Mouse (Mus musculus): Measurements from ENCODE around the gene Pank4.
A peak's percentile ranks its signal among the peaks of the same experiment; 100 is the strongest.

The Pank4 gene

DNA sequence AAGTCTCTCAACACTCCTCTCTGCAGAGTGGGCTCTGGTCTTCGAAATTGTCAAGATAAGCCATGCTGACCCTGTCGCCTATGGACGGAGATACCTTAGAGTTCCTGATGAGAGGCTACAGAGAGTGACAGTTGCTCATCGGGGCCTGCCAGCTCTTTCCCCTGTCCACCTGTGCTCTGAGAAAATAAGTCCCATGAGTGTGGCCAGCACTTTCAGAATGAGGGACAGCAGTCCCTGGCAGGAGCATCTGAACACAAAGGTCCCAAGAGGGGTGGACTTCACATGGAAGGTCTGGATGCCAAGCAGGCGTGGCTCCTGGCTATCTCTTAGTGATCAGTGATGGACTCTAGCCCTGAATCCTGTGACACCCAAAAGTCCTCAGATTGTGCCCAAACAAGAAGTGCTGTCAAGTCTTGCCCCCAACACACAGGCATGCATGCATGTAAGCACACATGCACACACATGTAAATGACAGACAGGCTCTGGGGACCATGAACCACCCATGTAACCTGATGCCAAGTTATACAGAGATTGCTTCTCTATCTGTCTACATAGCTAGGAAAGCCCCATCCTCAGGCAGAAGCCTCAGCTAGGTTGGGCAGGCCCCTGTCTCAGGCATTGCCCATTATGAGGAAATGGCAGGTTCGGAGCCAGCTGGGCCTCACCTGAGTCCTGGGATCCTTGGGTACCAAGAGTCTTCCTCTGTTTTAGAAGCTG is 20.4 kb upstream of the Pank4 start:
- no peak for DNase-seq (ENCODE audit: low read depth)

- DNase-seq (ENCODE audit: low read depth) = peak; percentile 70
Observed at GRCm38 (mm10) chr4:154944121-154944590, 19.8 kb upstream of the Pank4 start.

- DNase-seq (ENCODE audit: low read depth) = no peak
Observed at GRCm38 (mm10) chr4:154946319-154946718, 17.6 kb upstream of the Pank4 start.

DNA sequence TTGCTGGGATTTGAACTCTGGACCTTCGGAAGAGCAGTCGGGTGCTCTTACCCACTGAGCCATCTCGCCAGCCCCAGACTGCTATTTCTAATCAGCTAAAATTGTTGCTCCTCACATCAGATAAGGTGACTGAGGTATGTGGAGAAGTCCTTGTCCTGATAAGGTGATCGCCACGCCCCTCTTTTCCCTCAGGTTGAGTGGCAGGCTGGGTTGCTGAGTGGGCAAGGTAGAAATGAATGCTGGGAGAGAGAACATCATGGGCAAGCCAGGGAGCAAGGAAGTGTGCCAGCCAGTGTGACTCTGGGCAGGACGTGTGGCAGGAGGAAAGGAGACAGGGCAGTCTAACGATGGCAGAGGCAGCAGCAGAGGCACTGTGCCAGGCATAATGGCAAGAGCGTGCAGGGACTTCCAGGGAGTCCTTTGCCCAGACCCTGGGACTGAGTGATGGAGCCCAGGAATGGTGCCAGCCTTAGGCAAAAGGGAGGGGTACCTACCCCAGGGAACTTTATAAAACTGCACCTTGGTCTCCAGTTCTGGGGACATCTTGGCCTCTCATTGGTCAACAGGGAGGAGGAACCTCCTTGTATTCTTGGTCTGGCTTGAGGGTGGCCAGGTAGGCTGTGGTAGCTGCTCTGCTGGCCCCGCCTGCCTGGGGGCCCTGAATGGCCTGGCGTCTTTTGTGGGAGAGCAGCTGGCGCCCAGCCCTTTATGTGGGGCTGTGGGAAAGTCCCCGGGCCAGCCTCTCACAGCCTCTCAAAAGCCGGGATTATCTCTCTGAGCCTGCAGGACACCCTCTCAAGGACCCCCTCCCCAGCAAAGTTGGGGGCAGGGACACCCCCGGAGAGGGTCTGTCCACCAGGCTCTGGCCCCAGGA is 15.6 kb upstream of the Pank4 start:
- DNase-seq (ENCODE audit: low read depth) = no peak

DNA sequence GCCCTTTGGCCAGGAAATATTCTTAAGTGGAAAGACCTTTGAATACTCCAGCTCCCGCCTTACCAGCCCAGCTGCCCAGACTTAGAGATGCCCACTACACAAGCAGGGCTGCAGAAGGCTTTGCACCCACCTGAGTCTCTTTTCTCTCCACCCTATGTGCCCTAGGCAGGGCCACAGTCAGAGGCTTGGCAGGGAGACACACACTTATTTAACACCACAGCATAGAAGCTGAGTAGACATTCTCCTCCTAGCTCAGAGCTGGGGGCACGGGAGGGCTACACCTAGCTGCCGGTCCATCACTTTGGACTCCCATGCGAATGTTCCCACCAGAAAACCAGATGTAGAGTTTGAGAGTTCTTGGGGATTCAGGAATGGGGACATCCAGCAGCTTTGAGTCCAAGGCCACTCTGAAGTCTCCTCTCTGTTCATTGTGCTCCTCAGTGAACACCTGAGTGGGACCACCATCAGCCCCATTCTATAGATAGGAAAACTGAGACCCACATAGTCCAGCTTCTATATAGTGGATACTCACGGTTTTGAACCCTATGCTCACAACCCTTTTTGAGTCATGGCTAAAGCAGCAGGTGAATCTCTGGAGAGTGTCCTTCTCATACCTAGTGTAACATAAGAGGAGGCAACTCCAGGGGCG is 14.9 kb upstream of the Pank4 start:
- no peak for DNase-seq (ENCODE audit: low read depth)

- no peak for DNase-seq (ENCODE audit: low read depth)
Observed at GRCm38 (mm10) chr4:154949589-154949982, 14.3 kb upstream of the Pank4 start.

GRCm38 (mm10) chr4:154952461-154953241 is 11.3 kb upstream of the Pank4 start:
- no peak for DNase-seq (ENCODE audit: low read depth)

DNA sequence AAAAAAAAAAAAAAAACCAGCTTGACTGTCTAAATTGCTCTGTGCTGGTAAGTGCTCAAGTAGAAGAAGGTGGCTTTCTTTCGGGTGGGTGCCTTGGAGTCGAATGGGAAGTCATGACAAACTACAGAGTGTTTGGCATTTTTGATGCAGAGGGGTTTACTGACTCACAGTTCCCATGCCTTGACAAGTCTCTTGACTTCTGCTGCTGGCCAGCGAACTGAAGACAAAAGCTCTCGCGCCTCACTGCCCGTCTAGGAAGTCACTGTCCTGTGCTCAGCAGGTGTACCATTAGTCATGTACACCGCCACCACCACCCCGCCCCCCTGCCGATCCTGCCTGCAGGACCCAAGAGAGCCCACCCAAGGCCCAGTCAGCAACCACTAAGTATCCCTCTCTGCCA is 7.3 kb upstream of the Pank4 start:
- no peak for DNase-seq (ENCODE audit: low read depth)

DNA sequence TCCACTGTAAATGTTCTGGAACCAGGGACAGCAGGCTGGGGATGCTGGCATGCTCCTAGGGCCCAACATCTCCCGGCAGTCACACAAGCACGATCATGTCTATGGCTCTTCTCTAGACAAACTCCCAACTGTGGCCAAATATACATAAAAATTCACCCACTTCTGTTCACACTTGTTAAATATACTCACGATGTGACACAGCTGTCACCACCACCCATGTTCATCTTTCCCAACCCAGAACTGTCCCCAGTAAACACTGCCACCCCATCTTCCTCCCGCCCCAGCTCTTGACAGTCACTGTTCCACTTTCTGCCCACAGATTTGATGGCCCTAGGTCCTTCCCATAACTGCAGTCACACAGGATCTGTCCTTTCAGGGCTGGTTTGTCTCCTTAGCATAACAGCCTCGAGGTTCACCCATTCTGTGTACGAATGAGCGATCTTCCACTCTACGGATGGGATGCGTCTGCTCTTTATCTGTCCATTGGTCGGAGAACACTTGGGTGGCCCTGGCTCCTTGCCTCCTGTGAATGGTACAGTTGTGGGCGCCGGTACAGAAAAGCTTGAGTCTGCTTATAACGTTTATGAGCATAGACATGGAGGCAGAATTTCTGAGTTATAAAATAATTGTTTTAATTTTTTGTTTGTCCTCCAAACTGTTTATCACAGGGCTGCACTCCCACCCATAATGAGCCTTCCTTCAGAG is 6.5 kb upstream of the Pank4 start:
- no peak for DNase-seq (ENCODE audit: low read depth)

- DNase-seq (ENCODE audit: low read depth) = no peak
Observed at GRCm38 (mm10) chr4:154958171-154958570, 5.8 kb upstream of the Pank4 start.

DNA sequence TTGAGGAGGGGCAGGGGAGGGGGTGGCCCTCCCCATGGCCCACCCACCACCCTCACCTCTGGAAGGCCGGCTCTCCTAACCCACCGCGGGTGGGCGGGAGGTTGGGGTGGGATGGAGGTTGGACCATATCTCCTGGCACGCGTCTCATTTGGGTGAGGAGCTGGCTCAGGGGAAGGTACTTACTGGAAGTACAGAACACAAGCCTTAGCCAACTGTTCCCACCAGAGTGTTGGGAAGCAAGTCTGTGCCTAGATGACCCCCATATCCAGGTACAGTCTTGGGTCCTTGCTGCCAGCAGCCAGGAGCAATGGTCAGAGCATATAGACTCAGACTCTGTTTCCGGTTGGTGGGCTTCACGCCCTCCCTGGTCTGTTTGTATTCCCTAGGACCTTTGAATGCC is 5.3 kb upstream of the Pank4 start:
- DNase-seq (ENCODE audit: low read depth) = no peak

DNA sequence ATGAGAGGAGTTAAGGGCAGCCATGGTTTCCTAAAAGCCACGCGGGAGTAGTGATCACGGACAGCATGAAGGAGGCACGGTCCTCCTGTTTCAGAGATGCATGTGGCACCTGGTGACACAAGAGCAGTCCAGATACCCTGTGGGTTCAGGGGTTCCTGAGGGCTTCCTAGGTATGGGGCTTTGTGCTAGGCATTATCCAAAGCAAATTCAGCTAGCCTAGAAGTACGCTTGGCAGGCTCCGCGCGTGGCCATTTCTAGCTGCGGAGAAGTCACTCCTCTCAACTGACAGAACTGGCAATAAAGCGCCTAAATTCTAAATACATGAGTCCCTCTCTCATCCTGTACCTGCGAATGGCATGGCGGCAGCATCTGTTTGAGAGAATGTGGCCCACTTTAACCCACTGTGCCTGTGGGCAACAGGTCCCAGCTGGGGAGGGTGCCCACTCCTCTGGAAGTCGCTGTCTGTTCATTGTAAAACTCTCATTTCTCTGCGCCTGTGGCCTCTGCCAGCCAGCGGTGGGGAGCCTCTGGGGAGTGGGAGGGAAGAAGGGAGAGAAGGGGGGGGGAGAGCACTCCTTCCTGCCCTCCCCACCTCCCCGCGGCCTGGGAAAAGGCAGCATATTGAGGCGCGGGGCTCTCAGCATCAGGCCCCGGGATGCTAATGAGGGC is 3.8 kb upstream of the Pank4 start:
- no peak for DNase-seq (ENCODE audit: low read depth)

DNA sequence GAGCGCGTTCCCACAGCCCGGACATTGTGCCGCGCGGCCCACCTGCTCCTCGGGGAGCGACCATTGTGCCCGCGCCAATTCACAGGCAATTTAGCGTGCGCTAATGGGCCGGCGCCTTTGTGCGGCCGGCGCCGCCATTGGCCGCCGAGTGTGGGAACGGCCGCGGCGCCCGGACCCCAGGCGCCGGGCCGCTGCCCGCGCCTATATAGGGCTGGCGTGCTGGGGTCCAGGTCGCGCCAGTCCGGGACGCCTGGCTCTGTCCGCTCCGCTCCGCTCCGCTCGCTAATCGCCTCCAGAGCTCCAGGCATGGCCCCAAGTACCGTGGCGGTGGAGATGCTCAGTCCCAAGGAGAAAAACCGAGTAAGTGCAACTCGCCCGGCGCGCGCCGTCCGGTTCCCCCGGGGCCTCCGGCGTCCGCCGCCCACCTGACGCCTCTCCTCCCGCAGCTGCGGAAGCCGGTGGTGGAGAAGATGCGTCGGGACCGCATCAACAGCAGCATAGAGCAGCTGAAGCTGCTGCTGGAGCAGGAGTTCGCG is 3.2 kb upstream of the Pank4 start, which contains the start of gene Hes5:
Gene Hes5 (plus strand): TSS at position 234 of the 536 bp plus-strand sequence.
- no peak for DNase-seq (ENCODE audit: low read depth)

DNA sequence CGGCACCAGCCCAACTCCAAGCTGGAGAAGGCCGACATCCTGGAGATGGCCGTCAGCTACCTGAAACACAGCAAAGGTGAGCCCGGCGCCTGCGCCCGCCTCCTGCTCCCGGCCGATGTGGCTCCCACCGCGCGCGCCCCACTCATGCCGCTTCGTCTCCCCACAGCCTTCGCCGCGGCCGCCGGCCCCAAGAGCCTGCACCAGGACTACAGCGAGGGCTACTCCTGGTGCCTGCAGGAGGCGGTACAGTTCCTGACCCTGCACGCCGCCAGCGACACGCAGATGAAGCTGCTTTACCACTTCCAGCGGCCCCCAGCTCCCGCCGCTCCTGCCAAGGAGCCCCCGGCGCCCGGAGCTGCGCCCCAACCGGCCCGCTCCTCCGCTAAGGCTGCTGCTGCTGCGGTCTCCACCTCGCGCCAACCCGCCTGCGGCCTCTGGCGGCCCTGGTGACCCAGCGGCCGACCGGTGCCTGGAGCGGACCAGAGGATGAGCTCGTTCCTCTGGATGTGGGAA is 2.6 kb upstream of the Pank4 start:
- no peak for DNase-seq (ENCODE audit: low read depth)

- DNase-seq (ENCODE audit: low read depth) = no peak
Observed at GRCm38 (mm10) chr4:154961911-154962310, 2.0 kb upstream of the Pank4 start.

GRCm38 (mm10) chr4:154962683-154963082 is 1.2 kb upstream of the Pank4 start:
- DNase-seq (ENCODE audit: low read depth) = no peak

GRCm38 (mm10) chr4:154963190-154963836 is 610 bp upstream of the Pank4 start:
- DNase-seq (ENCODE audit: low read depth) = no peak

DNA sequence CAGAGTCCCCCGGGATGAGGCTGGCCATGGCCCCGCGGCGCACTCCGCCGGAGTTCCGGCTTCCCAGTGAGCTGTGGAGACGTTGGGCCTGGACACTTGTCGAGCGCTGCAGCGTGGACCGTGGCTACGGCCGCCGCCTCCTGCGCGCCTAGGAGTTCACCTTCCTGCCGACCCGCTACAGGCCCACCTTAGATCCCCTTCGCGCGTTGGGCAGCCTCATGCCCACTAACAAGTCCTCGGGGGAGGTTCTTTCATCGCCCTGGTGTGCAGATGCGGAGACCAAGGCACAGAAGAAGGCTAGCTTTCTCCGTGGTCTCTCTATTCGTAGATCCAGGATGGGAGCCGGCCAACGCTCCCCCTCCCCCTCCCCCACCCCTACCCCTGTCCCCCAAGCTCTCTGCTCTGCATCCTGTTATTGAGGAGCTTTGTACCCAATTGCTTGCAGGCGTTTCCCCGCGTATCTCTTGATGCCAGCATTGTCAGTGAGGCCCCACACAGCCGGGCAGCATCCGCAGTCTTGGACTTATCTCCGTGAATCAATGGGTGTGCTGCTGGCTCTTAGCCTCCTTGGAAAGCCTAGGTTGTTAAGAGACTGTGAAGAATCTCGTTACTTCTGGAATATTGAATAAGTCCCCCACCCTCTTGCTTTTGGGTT is 785 bp downstream of the Pank4 start:
- no peak for DNase-seq (ENCODE audit: low read depth)

- no peak for DNase-seq (ENCODE audit: low read depth)
Observed at GRCm38 (mm10) chr4:154965856-154966255, 1.9 kb downstream of the Pank4 start.
